Mouse (Mus musculus) forebrain, embryonic 16.5 days (tissue): ENCODE measurements around the gene Itpr2. TPM values are rescaled to one million over a fixed set of nuclear protein-coding genes. Genes with fewer than 3 reads are reported as not detected.

Experiments
- ATAC-seq: fragments of 200-750 bp; cut with Nextera tagmentation; 2 replicates; pipeline ENCODE4 v1.8.0; 2017; ENCODE audit warnings: mild to moderate bottlenecking, moderate library complexity
- H3K27ac ChIP-seq: fragments of 300-500 bp; sonication (generic); 2 replicates; pipeline ENCODE4 v1.5.1; 2014; ENCODE audit warnings: low read length, control low read depth
- H3K27me3 ChIP-seq: fragments of 300-500 bp; sonication (generic); replicated peaks from 2 replicates; pipeline ENCODE4 v1.6.1; 2014; ENCODE audit warnings: low read length; ENCODE audit not compliant: control insufficient read depth, insufficient read depth
- H3K36me3 ChIP-seq: fragments of 300-500 bp; sonication (generic); 2 replicates; pipeline ENCODE4 v1.6.1; 2014; ENCODE audit not compliant: control insufficient read depth, insufficient read depth
- H3K4me1 ChIP-seq: fragments of 300-500 bp; sonication (generic); replicated peaks from 2 replicates; pipeline ENCODE4 v1.6.1; 2014; ENCODE audit warnings: low read length; ENCODE audit not compliant: control insufficient read depth, insufficient read depth
- H3K4me2 ChIP-seq: fragments of 300-500 bp; sonication (generic); 2 replicates; pipeline ENCODE4 v1.6.1; 2014; ENCODE audit warnings: mild to moderate bottlenecking, low read length, control low read depth
- H3K4me3 ChIP-seq: fragments of 300-500 bp; sonication (generic); replicated peaks from 2 replicates; pipeline ENCODE4 v1.5.1; 2014; ENCODE audit warnings: mild to moderate bottlenecking, low read length, control low read depth
- H3K9ac ChIP-seq: fragments of 300-500 bp; sonication (generic); replicated peaks from 2 replicates; pipeline ENCODE4 v1.6.1; 2014; ENCODE audit warnings: low read depth, low read length, control low read depth
- H3K9me3 ChIP-seq: fragments of 300-500 bp; sonication (generic); 2 replicates; pipeline ENCODE4 v1.6.1; 2016; ENCODE audit warnings: low read length; ENCODE audit not compliant: control insufficient read depth
- WGBS: fragments of 180-500 bp; shearing (Covaris S2); extraction: QIAGEN DNeasy Blood & Tissue Kit; methylation state at CpG from one replicate; pipeline ENCODE4 v1.1.7; 2014; 5-methylcytosine and 5-hydroxymethylcytosine counted together
- polyA plus RNA-seq: library from polyadenylated mRNA; unstranded; fragments of >200 nt; fragmentation: Nextera tagmentation; extraction: Ambion mirVana; gene quantifications from 2 replicates; pipeline ENCODE4 v1.2.1, GENCODE M21; 2015

Itpr2 gene
- polyA plus RNA-seq, 1 experiment from 2014 or later, result 4.7 TPM

GRCm38 (mm10) chr6:146249096-146249495 is 252.9 kb downstream of the Itpr2 start:
- Histone ChIP-seq H3K27ac (no peak overlapping the region), H3K4me1 (no peaks in the 10 kb centered on the region), H3K9me3 (no peaks in the 10 kb centered on the region), H3K4me3 (no peak overlapping the region), H3K9ac (no peak overlapping the region), H3K36me3 (no peaks in the 10 kb centered on the region), H3K4me2 (no peak overlapping the region), H3K27me3 (no peaks in the 10 kb centered on the region)
- ATAC-seq, result no peak
- 83% methylated on average over 6 of the region's 6 CpGs for WGBS

- H3K4me1 ChIP-seq, result no peaks in the 10 kb centered on the region
- H3K4me2 ChIP-seq, result no peak overlapping the region
- no peak overlapping the region for H3K9ac ChIP-seq
- WGBS, result 90% methylated on average over 2 of the region's 2 CpGs
- H3K9me3 ChIP-seq, result no peaks in the 10 kb centered on the region
- no peaks in the 10 kb centered on the region for H3K27me3 ChIP-seq
- H3K27ac ChIP-seq, result no peak overlapping the region
- no peak for ATAC-seq
- H3K36me3 ChIP-seq, result no peaks in the 10 kb centered on the region
- H3K4me3 ChIP-seq, result no peak overlapping the region
Measured at GRCm38 (mm10) chr6:146248341-146248740, 253.7 kb downstream of the Itpr2 start.

DNA sequence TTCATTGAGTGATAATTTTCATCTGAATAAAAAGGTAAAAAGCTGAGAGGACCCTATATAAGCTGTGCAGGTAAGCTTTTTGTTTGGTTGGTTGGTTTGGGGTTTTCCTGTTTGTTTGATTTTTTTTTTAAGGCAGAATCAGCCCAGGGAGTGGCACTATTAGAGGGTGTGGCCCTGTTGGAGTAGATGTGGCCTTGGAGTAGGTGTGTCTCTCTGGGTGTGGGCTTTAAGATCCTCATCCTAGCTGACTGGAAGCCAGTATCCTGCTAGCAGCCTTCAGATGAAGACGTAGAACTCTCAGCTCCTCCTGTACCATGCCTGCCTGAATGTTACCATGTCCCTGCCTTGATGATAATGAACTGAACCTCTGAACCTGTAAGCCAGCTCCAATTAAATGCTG is 254.1 kb downstream of the Itpr2 start:
- H3K36me3 ChIP-seq, result no peaks in the 10 kb centered on the region
- H3K27me3 ChIP-seq, result no peaks in the 10 kb centered on the region
- H3K27ac ChIP-seq, result no peak overlapping the region
- WGBS, result 90% methylated on average over 1 of the region's 1 CpGs
- H3K9ac ChIP-seq, result no peak overlapping the region
- no peak overlapping the region for H3K4me2 ChIP-seq
- H3K4me3 ChIP-seq, result no peak overlapping the region
- H3K9me3 ChIP-seq, result no peaks in the 10 kb centered on the region
- no peaks in the 10 kb centered on the region for H3K4me1 ChIP-seq
- ATAC-seq, result no peak

GRCm38 (mm10) chr6:146246368-146246767 is 255.7 kb downstream of the Itpr2 start:
- no peaks in the 10 kb centered on the region for H3K36me3 ChIP-seq
- no peak overlapping the region for H3K27ac ChIP-seq
- H3K9ac ChIP-seq, result no peak overlapping the region
- H3K27me3 ChIP-seq, result no peaks in the 10 kb centered on the region
- no peak for ATAC-seq
- WGBS, result 85% methylated on average over 6 of the region's 6 CpGs
- no peak overlapping the region for H3K4me3 ChIP-seq
- no peak overlapping the region for H3K4me2 ChIP-seq
- H3K9me3 ChIP-seq, result no peaks in the 10 kb centered on the region
- H3K4me1 ChIP-seq, result no peaks in the 10 kb centered on the region

- Histone ChIP-seq H3K4me3 (no peak overlapping the region), H3K4me2 (no peak overlapping the region), H3K9me3 (no peaks in the 10 kb centered on the region), H3K36me3 (no peaks in the 10 kb centered on the region), H3K27me3 (no peaks in the 10 kb centered on the region), H3K4me1 (no peaks in the 10 kb centered on the region), H3K27ac (no peak overlapping the region), H3K9ac (no peak overlapping the region)
- WGBS, result 90% methylated on average over 9 of the region's 9 CpGs
- ATAC-seq, result no peak
Measured at GRCm38 (mm10) chr6:146245888-146246287, 256.1 kb downstream of the Itpr2 start.

GRCm38 (mm10) chr6:146243068-146243467 is 259.0 kb downstream of the Itpr2 start:
- Histone ChIP-seq H3K27me3 (no peaks in the 10 kb centered on the region), H3K27ac (no peak overlapping the region), H3K9ac (no peak overlapping the region), H3K4me3 (no peak overlapping the region), H3K36me3 (no peaks in the 10 kb centered on the region), H3K4me1 (no peaks in the 10 kb centered on the region), H3K4me2 (no peak overlapping the region), H3K9me3 (no peaks in the 10 kb centered on the region)
- 73% methylated on average over 5 of the region's 5 CpGs for WGBS
- peak; percentile 50; the same call in 1 of the 2 replicates for ATAC-seq

DNA sequence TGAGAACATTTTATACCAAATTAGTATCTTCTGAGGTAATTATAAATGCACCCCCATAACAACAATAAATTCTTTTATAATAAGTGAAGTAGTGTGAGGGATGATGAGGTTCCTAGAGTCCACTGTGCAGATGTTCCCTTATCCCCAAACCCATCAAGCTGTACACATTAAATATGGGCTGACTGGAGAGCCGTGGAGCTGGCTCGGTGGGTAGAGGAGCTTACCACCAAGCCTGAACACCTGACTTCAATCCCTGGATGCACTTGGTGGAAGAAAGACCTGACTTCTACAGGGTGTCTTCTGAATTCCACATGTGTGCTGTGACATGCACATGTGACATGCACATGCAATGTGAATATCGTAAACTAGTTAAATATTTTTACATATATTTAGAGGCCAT is 260.7 kb downstream of the Itpr2 start:
- 95% methylated on average over 3 of the region's 3 CpGs for WGBS
- no peak overlapping the region for H3K4me3 ChIP-seq
- no peaks in the 10 kb centered on the region; the same call in 1 of the 2 replicates for H3K9me3 ChIP-seq
- H3K9ac ChIP-seq, result no peak overlapping the region
- H3K27me3 ChIP-seq, result no peaks in the 10 kb centered on the region
- H3K27ac ChIP-seq, result no peak overlapping the region
- no peaks in the 10 kb centered on the region for H3K36me3 ChIP-seq
- no peak for ATAC-seq
- no peaks in the 10 kb centered on the region for H3K4me1 ChIP-seq
- no peak overlapping the region for H3K4me2 ChIP-seq

GRCm38 (mm10) chr6:146235165-146235564 is 266.9 kb downstream of the Itpr2 start:
- no peak for ATAC-seq
- no peak overlapping the region for H3K9ac ChIP-seq

DNA sequence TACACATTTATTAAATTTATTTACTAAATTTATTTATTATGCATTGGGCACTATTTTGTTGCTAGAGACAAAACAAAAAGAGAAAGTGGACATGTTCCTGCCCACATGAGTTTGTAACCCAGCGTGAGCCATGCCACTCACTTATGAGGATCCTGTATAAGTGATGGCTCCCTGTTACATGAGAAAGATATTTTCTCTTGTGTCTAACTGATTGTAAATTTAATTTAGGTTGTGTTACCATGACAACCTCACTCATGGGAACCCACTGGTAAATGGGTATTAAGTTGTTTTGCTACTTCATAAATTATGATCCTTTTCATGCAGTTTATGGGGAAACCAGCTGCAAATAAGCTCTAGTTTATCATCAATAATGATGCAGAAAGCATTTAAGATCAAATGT is 267.6 kb downstream of the Itpr2 start:
- Histone ChIP-seq H3K4me1 (peaks cover 6% of the 10 kb centered on the region; the same call in 1 of the 2 replicates), H3K4me2 (no peak overlapping the region), H3K4me3 (no peak overlapping the region), H3K27ac (no peak overlapping the region), H3K27me3 (no peaks in the 10 kb centered on the region), H3K36me3 (no peaks in the 10 kb centered on the region), H3K9me3 (no peaks in the 10 kb centered on the region; the same call in 1 of the 2 replicates), H3K9ac (no peak overlapping the region)
- ATAC-seq, result no peak
- WGBS, result 78% methylated on average over 1 of the region's 1 CpGs

More at GRCm38 (mm10) chr6:146235165-146235564, 266.9 kb downstream of the Itpr2 start:
- Histone ChIP-seq H3K4me1 (peaks cover 6% of the 10 kb centered on the region; the same call in 1 of the 2 replicates), H3K4me2 (no peak overlapping the region), H3K27ac (peak overlapping the region; percentile 37), H3K9me3 (no peaks in the 10 kb centered on the region; the same call in 1 of the 2 replicates), H3K4me3 (no peak overlapping the region), H3K36me3 (no peaks in the 10 kb centered on the region), H3K27me3 (no peaks in the 10 kb centered on the region)
- 26% methylated on average over 3 of the region's 3 CpGs for WGBS

- no peak overlapping the region for H3K4me3 ChIP-seq
- no peak overlapping the region for H3K27ac ChIP-seq
- H3K9me3 ChIP-seq, result no peaks in the 10 kb centered on the region
- no peak for ATAC-seq
- no peaks in the 10 kb centered on the region for H3K36me3 ChIP-seq
- peaks cover 6% of the 10 kb centered on the region; the same call in 1 of the 2 replicates for H3K4me1 ChIP-seq
- WGBS, result 91% methylated on average over 6 of the region's 6 CpGs
- no peak overlapping the region for H3K9ac ChIP-seq
- no peak overlapping the region for H3K4me2 ChIP-seq
- H3K27me3 ChIP-seq, result no peaks in the 10 kb centered on the region
Measured at GRCm38 (mm10) chr6:146230903-146231302, 271.1 kb downstream of the Itpr2 start.
